Mouse (Mus musculus) intestine, embryonic 16.5 days (tissue): ENCODE measurements around the gene Fbxl12. TPM values are rescaled to one million over a fixed set of nuclear protein-coding genes. Genes with fewer than 3 reads are reported as not detected.
"Not testable (repeated sequence)": the region's sequence is repeated elsewhere in the genome, so short reads cannot be mapped to it uniquely, and the experiment has no call there.

ENCODE experiments used
- ATAC-seq: fragments of 200-750 bp; cut with Nextera tagmentation; 2 replicates; pipeline ENCODE4 v1.8.0; 2017; ENCODE audit warnings: moderate TSS enrichment, moderate library complexity
- H3K27ac ChIP-seq: fragments of 300-500 bp; sonication (generic); 2 replicates; pipeline ENCODE4 v1.5.1; 2014; ENCODE audit warnings: mild to moderate bottlenecking, low read length
- H3K27me3 ChIP-seq: fragments of 300-500 bp; sonication (generic); replicated peaks from 2 replicates; pipeline ENCODE4 v1.6.1; 2014; ENCODE audit warnings: low read length, control low read depth, mixed read lengths; ENCODE audit not compliant: control insufficient read depth, insufficient read depth
- H3K36me3 ChIP-seq: fragments of 300-500 bp; sonication (generic); 2 replicates; pipeline ENCODE4 v1.6.1; 2014; ENCODE audit warnings: low read length, control low read depth; ENCODE audit not compliant: control insufficient read depth, insufficient read depth
- H3K4me1 ChIP-seq: fragments of 300-500 bp; sonication (generic); 2 replicates; pipeline ENCODE4 v1.6.1; 2014; ENCODE audit warnings: low read length, control low read depth, mixed read lengths; ENCODE audit not compliant: control insufficient read depth, insufficient read depth
- H3K4me2 ChIP-seq: fragments of 300-500 bp; sonication (generic); 2 replicates; pipeline ENCODE4 v1.6.1; 2014; ENCODE audit warnings: low read depth, low read length, control low read depth
- H3K4me3 ChIP-seq: fragments of 300-500 bp; sonication (generic); 2 replicates; pipeline ENCODE4 v1.5.1; 2014; ENCODE audit warnings: mild to moderate bottlenecking, low read length
- H3K9ac ChIP-seq: fragments of 300-500 bp; sonication (generic); 2 replicates; pipeline ENCODE4 v1.6.1; 2014; ENCODE audit warnings: low read depth, low read length
- H3K9me3 ChIP-seq: fragments of 300-500 bp; sonication (generic); 2 replicates; pipeline ENCODE4 v1.6.1; 2016; ENCODE audit warnings: low read length, control low read depth; ENCODE audit not compliant: control insufficient read depth
- WGBS: fragments of 180-500 bp; shearing (Covaris S2); extraction: QIAGEN DNeasy Blood & Tissue Kit; methylation state at CpG from one replicate; pipeline ENCODE4 v1.1.7; 2014; 5-methylcytosine and 5-hydroxymethylcytosine counted together
- polyA plus RNA-seq: library from polyadenylated mRNA; unstranded; fragments of >200 nt; fragmentation: Nextera tagmentation; extraction: Ambion mirVana; gene quantifications from 2 replicates; pipeline ENCODE4 v1.2.1, GENCODE M21; 2015

Fbxl12 gene
- polyA plus RNA-seq: 16.5 and 17.3 TPM in 2 replicates

DNA sequence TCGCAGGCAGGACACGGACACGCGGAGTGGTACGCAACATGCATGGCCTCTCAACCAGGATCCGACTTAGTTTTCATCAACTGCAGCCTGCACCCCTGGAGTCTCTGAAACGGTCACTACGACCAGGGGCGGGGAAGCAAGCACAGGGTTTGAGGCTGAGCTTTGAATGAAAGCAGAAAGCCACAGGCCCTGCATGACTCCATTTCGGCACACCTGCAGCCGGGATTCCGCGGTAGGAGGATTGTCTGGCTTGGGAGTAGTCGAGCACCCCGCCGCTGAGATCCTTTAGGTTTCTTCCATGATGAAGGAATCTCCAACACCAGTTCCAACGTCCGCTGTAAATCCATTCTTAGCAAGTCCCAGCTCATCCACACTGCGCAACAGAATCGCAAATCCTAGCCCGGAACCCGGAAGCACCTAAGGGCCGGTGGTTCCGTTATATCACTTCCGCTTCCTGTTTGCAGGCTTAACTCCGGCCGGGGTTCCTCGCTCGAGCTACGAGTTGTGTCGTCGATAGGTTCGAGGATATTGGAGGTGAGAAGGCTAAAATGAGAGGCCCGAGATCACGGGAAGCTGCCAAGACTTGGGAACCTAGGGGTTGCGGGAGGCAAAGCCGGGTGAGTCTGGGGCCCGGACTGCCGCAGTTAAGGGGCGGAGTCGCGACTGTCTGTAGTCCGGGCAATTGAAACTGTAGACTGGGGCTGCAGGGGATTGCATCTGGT, at the start of gene Fbxl12:
TSS of gene Fbxl12 (minus strand) at position 408 of the 722 bp plus-strand sequence.
- Histone ChIP-seq H3K36me3 (no peaks in the 10 kb centered on the region), H3K9ac (peak within 1 kb of the TSS; percentile 86), H3K4me2 (peak within 1 kb of the TSS; percentile 95), H3K4me3 (peak within 1 kb of the TSS; percentile 83), H3K27me3 (no peaks in the 10 kb centered on the region), H3K9me3 (no peaks in the 10 kb centered on the region), H3K4me1 (peaks cover 8% of the 10 kb centered on the region), H3K27ac (peak within 1 kb of the TSS; percentile 97)
- under 1% methylated on average over 43 of the region's 43 CpGs for WGBS
- ATAC-seq: peak; percentile 34

DNA sequence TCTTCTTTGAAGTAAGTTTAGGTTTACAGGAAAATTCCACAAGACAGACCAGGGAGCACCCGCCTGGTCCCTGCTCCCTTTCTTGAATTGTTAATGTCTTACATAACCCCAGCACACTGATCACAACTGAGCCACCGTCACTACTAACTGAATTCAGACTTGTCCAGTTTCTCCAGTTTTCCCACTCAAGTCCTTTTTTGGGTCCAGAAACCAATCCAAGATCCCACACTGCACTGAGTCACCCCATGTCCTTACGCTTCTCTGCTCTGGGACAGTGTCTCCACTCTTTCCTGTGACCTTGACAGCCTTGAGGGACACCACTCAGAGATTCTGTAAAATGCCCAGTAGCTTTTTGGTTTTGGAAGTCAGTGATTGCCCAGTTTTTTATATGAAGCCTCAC, 48.3 kb upstream of the Fbxl12 start:
- Histone ChIP-seq H3K4me3 (no peak overlapping the region), H3K27me3 (peaks cover 5% of the 10 kb centered on the region; the same call in 1 of the 2 replicates), H3K9ac (no peak overlapping the region), H3K4me2 (no peak overlapping the region), H3K36me3 (no peaks in the 10 kb centered on the region), H3K27ac (no peak overlapping the region), H3K4me1 (peaks cover 7% of the 10 kb centered on the region), H3K9me3 (no peaks in the 10 kb centered on the region)
- ATAC-seq: no peak
- 90% methylated on average over 3 of the region's 3 CpGs for WGBS

DNA sequence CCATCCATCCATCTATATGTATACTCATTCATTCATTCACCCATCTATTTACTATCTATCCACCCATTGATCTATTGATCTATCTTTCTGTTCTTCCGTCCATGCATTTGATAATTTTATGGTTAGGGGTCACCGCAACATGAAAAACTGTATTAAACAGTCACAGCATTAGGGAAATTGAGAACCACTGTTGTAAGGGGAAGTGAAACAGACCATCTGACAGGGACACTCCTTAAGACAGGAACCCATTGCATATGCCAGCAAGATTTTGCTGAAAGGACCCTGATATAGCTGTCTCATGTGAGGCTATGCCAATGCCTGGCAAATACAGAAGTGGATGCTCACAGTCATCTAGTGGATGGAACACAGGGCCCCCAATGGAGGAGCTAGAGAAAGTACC, 45.9 kb upstream of the Fbxl12 start:
- not testable (repeated sequence) for H3K9ac ChIP-seq, H3K27me3 ChIP-seq, H3K27ac ChIP-seq, ATAC-seq, H3K9me3 ChIP-seq, H3K4me3 ChIP-seq, H3K36me3 ChIP-seq, H3K4me1 ChIP-seq, H3K4me2 ChIP-seq
- WGBS: 83% methylated on average over 2 of the region's 2 CpGs

DNA sequence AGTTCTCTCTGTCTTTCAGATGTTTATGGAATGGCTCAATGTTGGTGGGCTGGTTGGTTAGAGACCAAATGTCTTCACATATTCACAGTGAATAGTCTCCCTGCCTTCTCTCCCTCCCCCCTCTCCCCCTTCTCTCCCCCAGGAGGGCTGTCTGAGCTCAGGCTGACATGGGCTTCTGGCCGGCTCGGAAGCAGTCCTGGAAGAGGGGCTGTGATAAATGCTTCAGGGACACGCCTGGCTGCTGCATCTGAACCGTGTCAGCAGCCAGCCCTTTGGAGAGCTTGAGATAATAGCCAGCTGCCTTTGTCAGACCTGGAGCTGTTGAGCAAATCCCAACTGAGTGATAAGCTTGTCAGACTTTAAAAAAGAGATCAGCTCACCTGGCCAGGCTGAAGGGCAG, 45.3 kb upstream of the Fbxl12 start:
- 0 out of 2 replicates have a peak, but pooled peaks have one; percentile 33 for ATAC-seq
- 2% methylated on average over 4 of the region's 4 CpGs for WGBS
- no peak overlapping the region for H3K4me3 ChIP-seq
- H3K4me2 ChIP-seq: no peak overlapping the region
- no peak overlapping the region for H3K27ac ChIP-seq
- no peaks in the 10 kb centered on the region for H3K9me3 ChIP-seq
- H3K27me3 ChIP-seq: peaks cover 3% of the 10 kb centered on the region; the same call in 1 of the 2 replicates
- no peak overlapping the region for H3K9ac ChIP-seq
- no peaks in the 10 kb centered on the region for H3K36me3 ChIP-seq
- H3K4me1 ChIP-seq: peaks cover 5% of the 10 kb centered on the region

DNA sequence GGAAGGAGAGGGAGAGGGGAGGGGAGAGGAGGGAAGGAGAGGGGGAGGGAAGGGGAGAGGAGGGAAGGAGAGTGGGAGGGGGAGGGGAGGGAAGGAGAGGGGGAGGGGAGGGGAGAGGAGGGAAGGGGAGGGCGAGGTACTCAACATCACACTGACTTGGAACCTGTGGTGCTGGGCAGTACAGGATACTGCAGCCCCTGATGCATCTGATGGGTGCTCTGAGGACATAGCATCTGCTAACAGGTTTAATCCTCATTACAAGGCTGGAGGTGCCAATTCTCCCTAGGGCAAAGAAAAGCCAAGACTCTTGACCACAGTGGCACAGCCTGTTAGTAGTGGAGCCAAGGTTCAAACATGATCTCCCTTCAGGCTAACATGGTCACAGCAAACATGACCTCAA, 44.8 kb upstream of the Fbxl12 start:
- Histone ChIP-seq H3K4me1 (no peaks in the 10 kb centered on the region; the same call in 1 of the 2 replicates), H3K4me2 (no peak overlapping the region), H3K27ac (no peak overlapping the region), H3K9me3 (no peaks in the 10 kb centered on the region), H3K27me3 (no peaks in the 10 kb centered on the region; the same call in 1 of the 2 replicates), H3K4me3 (no peak overlapping the region), H3K36me3 (no peaks in the 10 kb centered on the region), H3K9ac (no peak overlapping the region)
- 38% methylated on average over 1 of the region's 1 CpGs for WGBS
- no peak for ATAC-seq

DNA sequence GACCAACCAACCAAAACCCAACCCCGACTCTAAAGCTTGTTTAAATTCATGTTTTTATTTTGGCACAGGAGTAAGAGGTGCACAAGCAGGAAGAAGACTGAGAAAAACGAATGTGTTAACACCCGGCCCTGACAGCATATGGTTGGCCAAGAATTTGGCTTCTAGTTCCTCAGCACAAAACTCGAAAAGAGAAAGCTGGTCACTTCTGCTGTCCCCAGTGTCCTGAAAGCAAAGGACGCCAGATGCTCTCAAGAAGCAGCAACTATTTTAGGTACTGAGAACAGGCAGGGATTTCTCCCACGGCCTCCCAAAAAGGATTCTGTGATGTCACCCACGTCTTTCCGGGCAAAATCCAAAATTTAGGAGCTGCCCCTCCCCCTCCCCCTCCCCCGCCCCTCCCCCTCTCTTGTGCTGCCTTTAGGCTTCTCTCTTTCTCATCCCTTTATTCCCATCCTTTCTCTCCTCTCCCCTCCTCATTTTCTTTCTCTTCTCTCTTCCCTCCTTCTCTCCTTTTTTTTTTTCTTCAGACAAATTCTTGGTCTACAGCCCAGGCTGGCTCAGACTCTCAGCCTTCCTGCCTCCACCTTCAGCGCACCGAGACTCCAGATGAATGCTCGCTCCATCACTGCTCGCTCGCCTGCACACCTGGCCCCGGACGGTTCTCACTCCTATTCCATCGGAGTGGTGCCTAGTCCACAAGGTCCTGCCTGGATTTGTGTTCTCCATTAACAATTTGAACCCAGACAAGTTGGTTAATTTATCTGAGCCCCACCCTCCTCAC, 40.7 kb upstream of the Fbxl12 start:
- ATAC-seq: no peak
- H3K27ac ChIP-seq: no peak overlapping the region
- WGBS: 54% methylated on average over 17 of the region's 17 CpGs

DNA sequence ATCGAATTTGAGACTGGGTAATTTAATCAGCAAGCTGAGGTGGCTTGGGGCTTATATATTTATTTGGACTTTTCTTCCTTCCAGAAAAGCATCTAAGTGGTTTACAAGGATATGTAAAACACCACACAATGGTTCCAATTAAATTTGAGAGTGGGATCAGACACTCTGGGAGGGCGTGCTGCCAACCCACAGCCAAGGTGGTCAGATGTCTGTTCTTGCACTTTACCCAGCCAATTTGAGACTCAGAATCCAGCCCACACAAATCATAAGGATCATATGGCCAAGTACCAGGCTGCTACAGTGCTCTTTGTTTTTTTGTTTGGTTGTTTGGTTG, 37.8 kb upstream of the Fbxl12 start:
- whole genome bisulfite sequencing: 63% methylated on average over 2 of the region's 2 CpGs
- Histone ChIP-seq H3K4me1 (no peaks in the 10 kb centered on the region), H3K36me3 (no peaks in the 10 kb centered on the region), H3K27me3 (no peaks in the 10 kb centered on the region), H3K4me2 (no peak overlapping the region), H3K4me3 (no peak overlapping the region), H3K9me3 (no peaks in the 10 kb centered on the region), H3K27ac (no peak overlapping the region), H3K9ac (no peak overlapping the region)
- ATAC-seq: no peak

More for the DNA sequence above, 40.7 kb upstream of the Fbxl12 start:
- no peak overlapping the region for H3K9ac ChIP-seq
- no peak overlapping the region for H3K4me2 ChIP-seq
- no peaks in the 10 kb centered on the region; the same call in 1 of the 2 replicates for H3K4me1 ChIP-seq
- no peaks in the 10 kb centered on the region for H3K27me3 ChIP-seq
- no peaks in the 10 kb centered on the region for H3K36me3 ChIP-seq
- no peak overlapping the region for H3K4me3 ChIP-seq
- no peaks in the 10 kb centered on the region for H3K9me3 ChIP-seq

DNA sequence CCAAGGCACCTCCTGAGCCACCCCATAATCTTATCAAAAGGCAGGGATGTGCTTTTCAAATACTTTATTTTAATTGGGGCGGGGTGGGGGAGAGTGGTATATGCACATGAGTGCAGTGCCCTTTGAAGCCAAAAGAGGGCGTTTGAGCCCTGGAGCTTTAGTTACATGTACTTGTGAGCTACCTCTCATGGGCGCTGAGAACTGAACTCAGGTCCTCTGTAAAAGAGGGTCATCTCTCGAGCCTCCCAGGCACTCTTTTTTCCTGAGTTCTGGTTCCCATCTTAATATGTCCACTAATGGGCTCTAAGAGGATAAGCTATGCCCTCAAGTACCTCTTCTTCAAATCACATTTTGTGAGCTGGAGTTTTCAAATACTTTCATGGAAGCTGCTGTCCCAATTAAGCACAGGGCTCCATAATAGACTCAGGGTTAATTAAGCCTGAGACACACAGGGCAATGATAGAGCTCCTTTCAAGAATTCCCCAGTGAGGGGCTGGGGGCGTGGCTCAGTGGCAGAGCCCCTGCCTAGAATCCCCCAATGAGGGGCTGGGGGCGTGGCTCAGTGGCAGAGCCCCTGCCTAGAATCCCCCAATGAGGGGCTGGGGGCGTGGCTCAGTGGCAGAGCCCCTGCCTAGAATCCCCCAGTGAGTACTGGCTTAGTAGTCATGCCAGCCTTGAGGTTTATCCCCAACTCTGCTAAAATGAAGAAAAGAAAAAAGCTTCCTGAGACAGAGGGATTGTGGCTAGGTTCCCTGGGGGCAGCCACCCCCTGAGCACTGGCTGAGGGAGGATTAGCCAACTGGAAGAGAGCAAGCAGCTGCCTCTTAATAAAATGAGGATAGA, 37.2 kb upstream of the Fbxl12 start:
- H3K27me3 ChIP-seq: no peaks in the 10 kb centered on the region
- WGBS: 56% methylated on average over 6 of the region's 7 CpGs
- H3K36me3 ChIP-seq: no peaks in the 10 kb centered on the region
- ATAC-seq: no peak
- no peak overlapping the region for H3K4me2 ChIP-seq
- no peak overlapping the region for H3K27ac ChIP-seq
- H3K4me1 ChIP-seq: no peaks in the 10 kb centered on the region
- no peak overlapping the region for H3K9ac ChIP-seq
- no peak overlapping the region for H3K4me3 ChIP-seq
- no peaks in the 10 kb centered on the region for H3K9me3 ChIP-seq

DNA sequence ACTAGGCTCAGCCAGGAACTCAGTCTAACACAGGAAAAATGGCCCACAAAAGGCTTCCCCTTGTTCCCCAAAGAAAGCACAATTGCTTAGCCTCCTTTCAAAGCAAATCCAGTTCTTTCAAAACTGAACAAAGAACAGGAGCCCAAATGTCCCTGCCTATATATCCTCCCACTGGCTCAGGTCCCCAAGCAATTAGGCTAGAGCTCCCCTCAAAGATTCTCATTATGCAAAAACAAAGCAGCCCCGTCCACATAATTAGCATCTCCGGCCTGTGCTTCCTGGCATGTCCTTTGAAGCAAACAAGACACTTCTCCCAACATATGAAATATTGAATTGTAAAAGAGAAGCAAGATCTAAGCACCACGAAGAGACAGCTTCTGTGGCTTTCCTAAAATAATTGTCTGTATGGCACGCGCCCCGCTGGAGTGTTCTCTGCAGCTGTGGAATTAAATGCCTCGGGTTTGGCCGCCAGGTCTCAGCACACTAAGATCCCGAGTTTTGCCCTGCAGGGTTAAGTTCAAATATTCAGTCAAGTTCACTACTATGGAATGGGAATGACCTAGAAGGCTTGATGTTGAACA, 35.9 kb upstream of the Fbxl12 start:
- Histone ChIP-seq H3K4me2 (no peak overlapping the region), H3K4me1 (no peaks in the 10 kb centered on the region), H3K4me3 (no peak overlapping the region), H3K27ac (no peak overlapping the region), H3K36me3 (no peaks in the 10 kb centered on the region), H3K9ac (no peak overlapping the region), H3K9me3 (no peaks in the 10 kb centered on the region), H3K27me3 (no peaks in the 10 kb centered on the region)
- 74% methylated on average over 9 of the region's 9 CpGs for WGBS
- ATAC-seq: no peak
